Mouse (Mus musculus): ENCODE results near the gene Nt5c3b.

Nt5c3b gene

GRCm38 (mm10) chr11:100377989-100378388, 63.6 kb downstream of the Nt5c3b start:
- DNase-seq (ENCODE audit: low spot score) = no peak

GRCm38 (mm10) chr11:100376746-100377389, 64.7 kb downstream of the Nt5c3b start:
- DNase-seq (ENCODE audit: low spot score) = no peak

- no peak for DNase-seq (ENCODE audit: low spot score)
Observed at GRCm38 (mm10) chr11:100376005-100376404, 65.6 kb downstream of the Nt5c3b start.

GRCm38 (mm10) chr11:100375127-100375526, 66.5 kb downstream of the Nt5c3b start:
- no peak for DNase-seq (ENCODE audit: low spot score)

All from ovary, adult 18-20 months (tissue).